Mouse (Mus musculus): Measurements from ENCODE around the gene Spryd7.

Spryd7 gene

DNA sequence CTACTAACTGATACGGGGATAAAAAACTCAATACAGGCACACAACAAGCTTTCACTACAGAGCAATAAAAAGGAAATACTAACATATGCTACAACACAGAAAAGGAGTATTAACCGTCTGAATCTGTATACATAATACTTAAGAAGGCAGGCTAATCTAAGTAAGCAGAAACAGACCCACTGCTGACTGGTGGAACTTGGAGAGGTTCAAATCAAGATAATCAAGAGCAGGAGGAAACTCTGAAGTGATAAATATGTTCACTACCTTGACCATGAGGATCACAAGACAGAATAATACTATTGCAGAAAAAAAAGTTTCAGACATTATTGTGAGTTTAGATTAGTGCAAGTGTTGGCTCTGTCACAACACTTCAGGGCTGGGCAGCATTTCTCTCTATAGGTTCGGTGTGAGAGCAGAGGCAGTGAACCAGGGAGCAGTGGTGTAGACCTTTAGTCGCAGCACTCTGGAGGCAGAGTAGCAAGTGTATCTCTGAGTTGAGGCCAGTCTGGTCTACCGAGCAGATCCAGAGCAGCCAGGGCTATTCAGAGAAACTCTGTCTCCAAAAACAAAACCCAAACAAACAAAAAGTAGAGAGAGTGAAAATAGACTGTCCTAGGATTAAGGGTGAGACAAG is 19.9 kb downstream of the Spryd7 start:
- DNase-seq (ENCODE audit: low read depth, low spot score): no peak

DNA sequence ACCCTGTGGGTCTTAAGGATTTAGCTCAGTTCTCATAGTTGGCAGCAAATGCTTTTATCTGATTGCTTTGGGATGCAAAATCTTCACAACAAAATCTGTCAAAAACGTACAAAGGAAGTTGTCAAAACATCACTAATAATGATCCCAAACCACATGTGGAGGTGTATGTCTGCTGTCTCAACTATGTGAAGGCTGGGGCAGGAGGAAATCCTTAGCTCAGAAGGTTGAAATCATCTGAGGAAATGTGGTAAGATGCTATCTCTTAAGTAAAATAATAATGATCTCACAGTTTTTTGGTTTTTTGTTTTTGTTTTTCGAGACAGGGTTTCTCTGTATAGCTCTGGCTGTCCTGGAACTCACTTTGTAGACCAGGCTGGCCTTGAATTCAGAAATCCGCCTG is 20.9 kb downstream of the Spryd7 start:
- DNase-seq (ENCODE audit: low read depth, low spot score): no peak

DNA sequence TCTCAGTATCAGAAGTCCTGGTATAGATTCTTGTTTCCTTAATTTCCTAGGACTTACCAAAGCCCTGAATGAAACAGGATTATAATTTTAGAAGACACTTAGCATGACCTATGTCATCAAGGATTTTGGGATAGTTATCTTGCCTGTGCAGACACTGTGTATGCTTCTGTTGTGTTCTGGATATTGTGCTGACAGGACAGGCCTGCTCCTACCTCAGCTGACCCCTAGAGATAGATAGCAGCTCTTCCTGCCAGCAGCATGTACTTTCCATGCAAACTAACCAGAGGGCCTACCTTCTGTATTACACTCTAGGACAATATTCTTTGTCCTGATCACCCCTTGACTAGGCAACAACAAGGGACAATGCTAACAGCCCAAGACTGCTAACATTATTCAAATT is 25.7 kb downstream of the Spryd7 start:
- DNase-seq (ENCODE audit: low read depth, low spot score): no peak

DNA sequence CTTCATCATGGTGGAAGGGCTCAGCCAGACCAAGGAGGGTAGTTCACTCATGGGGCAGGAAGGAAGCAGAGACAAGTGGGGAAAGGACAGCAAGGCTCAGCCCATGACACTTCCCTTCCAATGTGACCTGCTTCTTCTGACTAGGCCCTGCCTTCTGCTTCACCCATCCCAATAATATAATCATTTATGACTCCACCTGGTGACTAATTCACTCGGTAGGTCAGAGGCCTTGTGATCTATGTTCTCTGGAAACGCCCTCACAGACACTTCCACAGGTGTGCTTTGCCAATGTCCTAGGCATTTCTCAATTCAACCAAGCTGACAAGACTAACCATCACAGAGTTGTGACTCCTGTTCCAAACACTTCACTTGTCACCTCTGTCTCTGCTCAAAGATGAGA is 26.3 kb downstream of the Spryd7 start:
- no peak for DNase-seq (ENCODE audit: low read depth, low spot score)

DNA sequence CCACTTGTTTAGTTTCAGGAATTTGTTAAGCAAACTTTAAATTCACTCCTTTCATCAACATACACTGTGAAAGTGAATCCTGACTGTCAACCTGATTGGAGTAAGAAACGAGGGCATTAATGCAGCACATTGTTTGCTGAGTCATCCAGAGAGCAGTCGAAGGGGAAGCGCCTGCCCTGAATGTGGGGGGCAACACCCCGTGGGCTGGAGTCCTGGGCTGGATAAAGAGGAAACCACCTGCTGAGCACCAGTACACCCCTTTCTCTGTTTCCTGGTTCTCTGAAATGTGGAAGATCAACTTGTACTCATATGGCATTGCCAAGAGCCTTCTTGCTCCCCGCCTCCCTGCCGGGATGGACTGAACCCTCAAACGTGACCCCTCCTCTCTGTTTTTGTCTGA is 27.2 kb downstream of the Spryd7 start:
- DNase-seq (ENCODE audit: low read depth, low spot score): peak; percentile 85

DNA sequence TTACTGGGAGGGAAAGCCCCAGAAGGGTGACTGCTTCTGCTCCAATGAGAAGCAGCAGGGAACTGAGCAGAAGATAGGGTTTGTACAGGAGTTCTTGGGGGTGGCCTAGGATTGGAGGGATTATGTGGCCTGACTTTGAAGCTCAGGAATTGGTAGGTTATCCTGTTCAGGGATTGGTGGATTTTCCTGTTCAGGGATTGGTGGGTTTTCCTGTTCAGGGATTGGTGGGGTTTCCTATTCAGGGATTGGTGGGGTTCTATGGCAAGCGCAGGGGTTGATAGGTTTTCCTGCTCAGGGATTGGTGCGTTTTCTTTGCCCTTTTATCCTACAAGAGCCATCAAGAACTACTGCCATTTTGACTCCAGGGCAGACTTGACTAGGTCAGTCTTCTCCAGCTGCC is 30.7 kb downstream of the Spryd7 start:
- DNase-seq (ENCODE audit: low read depth, low spot score): no peak

DNA sequence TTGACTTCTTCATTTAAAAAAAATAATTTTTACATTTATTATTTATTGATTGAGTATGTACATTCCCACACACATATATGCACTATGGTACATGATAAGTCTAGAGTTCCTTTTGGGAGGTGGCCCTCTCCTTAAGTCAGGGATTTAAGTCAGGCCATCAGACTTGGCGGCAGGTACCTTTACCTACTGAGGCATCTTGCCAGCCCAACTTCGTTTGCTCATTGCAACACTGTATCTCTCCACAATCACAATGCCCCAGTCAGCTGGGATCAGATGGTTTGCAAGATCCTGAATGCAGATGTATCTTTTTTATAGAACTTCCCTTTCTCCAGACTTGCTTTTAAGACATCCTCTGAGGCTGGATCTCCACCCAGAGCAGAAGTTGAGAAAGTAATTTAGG is 32.9 kb downstream of the Spryd7 start:
- DNase-seq (ENCODE audit: low read depth, low spot score): no peak

DNA sequence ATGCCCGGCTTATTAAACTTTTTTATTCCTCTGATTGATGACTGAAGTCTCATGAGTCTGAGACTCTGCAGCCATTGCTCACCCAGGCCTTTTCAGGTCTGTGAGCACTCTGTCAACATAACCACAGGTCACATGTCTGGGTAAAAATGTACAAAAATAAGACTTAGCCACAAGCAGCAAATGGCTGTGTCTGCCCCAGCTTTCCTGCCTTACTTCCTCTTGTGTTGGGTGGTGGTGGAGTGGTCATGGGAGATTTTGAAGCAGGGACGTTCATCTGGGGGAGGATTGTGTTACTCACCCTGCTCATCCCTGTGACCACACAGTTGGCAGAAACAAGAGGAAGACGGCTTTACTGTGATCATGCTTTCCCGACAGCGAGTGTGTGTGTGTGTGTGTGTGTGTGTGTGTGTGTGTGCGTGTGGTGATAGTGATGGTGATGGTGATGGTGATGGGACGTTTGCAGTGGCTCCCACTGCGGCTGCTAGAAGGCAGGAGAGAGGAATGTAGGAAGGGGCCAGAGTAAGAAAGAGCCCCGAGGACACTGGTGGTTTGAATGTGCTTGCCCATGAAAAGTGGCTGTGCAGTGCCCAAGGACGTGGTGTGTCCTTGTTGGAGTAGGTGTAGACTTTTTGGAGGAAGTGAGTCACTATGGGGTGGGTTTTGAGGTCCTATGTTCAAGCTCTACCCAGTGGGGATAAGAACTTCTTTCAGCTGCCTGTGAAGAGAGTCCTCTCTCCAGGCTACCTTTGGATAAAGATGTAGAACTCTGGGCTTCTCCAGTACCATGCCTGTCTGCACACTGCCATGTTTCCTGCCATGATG is 37.8 kb downstream of the Spryd7 start:
- peak; percentile 35 for DNase-seq (ENCODE audit: low read depth, low spot score)

DNA sequence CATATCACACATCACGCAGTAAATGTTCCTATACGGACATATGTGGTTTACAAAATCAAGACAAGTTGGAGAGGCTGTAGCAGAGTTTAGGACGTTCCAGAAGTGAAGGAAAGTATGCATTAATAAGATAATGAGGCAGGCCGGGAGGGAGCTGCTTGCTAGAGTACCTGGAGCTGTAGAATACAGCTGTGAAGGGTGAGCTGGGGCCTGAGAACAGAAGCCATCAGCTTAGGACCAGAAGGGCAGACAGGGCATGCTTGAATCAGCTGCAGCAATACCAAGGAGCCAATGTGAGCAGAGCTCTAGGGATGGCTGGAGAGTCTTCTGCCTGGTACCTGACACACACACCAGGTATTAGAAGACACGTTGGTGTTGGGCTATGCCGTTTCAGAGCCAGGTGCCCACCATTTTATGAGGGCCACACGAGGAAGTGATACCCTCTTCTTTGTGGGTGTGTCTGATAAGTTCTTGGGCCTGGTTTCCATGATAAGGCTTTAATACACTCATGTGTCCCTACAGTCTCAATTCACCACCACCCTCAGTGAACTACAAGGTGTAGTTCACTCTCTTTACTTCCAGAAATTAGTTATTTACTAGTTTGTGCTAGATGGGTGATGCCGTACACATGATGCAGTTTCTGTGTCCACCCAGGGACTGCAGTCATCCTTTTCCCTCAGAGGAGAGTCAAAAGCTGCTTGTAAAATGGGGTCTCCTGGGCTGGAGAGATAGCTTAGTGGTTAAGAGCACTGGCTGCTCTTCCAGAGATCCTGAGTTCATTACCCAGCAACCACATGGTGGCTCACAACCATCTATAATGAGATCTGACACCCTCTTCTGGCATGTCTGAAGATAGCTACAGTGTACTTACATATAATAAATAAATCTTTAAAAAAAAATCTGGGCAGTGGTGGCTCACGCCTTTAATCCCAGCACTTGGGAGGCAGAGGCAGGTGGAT is 39.9 kb downstream of the Spryd7 start:
- DNase-seq (ENCODE audit: low read depth, low spot score): no peak

DNA sequence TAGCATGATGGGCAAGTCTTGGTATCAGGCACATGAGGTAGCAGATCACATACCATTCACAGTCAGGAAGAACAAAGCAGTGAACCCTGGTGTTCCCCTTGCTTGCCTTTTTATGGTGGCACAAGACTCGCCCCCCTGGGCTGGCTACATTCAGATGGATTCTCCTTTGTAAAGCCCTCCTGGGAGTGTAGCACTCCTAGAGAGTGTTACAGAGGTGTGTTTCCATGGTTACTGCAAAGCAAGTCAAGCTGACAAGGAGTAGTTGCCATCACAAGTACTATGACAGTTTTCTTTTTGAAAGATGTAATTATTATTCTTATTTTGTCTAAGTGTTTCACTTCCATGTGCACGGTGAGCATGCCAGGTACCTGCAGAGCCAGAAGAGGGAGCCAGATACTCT is 45.2 kb downstream of the Spryd7 start:
- no peak for DNase-seq (ENCODE audit: low read depth, low spot score)

DNA sequence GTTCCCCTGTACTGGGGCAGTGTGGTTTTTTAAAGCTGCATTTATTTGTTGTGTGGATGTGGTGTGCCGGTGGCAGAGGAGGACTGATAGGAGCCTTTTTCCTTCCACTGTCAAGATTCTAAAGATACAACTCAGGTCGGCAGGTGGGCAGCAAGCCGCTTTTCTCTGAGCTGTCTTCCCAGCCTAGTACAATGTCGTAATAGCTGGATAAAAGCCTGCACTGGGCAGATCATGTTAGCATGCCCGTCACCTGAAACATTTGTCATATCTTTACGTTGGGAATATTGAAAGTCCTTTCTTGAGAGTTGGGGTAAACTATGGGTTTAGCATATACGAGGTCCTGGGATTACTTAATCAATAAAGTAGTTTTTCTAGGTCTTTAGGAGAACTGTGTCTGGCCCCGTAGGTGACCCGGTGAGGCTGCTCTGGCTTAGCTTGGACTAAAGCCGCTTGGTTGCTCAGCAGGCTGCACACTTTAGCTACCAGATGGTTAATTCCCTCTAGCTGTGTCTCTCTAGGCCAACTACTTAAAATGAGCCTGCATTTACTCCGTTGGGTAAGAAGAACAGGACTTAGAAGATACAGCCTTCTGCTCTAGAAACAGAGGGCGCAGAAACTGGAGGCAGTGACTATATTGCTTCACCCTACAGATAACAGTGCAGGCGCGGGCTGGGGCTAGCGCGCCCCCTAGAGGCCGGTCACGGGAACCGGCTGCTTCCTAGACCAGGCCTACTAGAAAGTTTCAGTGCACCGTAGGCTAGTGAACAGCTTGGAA is 58.8 kb downstream of the Spryd7 start:
- peak; percentile 79 for DNase-seq (ENCODE audit: low read depth, low spot score)

DNA sequence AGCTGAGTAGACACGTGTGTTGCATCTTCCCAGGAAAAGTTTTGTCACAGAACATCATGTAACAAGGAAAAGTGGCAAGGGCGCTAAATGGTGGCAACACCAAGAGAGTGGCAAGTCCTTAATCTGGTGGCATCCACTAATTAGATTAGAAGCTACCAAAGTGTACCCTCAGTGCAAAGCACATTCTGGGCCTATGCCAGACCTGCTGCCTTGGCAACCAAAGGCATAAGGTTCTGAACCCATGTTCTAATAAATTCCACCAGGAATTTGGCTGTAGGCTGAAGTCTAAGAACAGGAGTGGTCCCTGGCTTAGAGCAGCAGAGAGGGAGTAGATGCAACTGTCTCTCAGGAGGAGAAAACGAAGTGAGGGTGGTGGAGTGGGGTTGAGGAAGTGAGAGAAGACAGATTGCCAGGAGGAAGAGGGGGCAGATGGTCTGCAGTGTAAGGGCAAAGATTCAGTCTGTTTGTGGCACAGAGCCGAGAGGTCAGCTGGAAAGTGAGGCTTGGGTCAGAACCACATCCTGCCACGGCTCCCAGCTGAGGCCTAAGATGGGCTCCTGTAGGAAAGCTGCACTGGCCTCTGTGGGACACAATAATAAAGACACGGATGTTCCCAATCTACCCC is 63.1 kb downstream of the Spryd7 start:
- peak; percentile 53 for DNase-seq (ENCODE audit: low read depth, low spot score)
